Mouse (Mus musculus): ENCODE data around the gene Phf12. TPM values are rescaled to one million over a fixed set of nuclear protein-coding genes. Genes with fewer than 3 reads are reported as not detected.

Phf12 gene
- total and polyA plus RNA-seq, 2 experiments from 2014 or later, result 7.3 to 25.1 TPM

DNA sequence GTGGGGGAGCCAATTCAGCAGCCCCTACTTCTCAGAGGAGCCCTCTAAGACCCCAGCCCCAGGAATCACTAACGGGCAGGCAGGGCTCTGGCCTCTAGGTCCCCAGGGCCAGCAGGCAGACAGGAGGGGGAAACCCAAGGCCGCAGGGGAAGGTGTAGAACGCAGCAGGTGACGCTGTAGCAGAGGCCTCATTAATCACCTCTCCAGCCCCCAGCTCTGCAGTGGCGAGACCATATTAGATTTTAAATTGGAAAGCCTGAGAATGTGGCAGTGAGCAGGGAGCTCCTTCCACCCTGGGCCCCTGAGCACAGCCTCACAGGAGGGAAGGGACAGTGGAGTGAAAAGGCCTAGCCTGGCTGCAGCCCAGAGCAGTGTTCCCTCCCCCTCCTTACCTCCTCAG is 40.3 kb upstream of the Phf12 start:
- 55% methylated on average over 5 of the region's 5 CpGs for WGBS
- TF ChIP-seq CTCF (IDR thresholded peaks at IDR 0.05; ENCODE audit: low read depth) (no peak), EP300 (IDR thresholded peaks at IDR 0.05; ENCODE audit: low read depth) (no peak)
- Histone ChIP-seq H3K4me2 (ENCODE audit: low read depth, low read length) (no peak overlapping the region), H3K27me3 (ENCODE audit: control insufficient read depth, insufficient read depth, low read length) (peaks cover 12% of the 10 kb centered on the region; the same call in 1 of the 2 replicates), H3K9me3 (replicated peaks; ENCODE audit: control insufficient read depth, low read length) (no peaks in the 10 kb centered on the region), H3K4me1 (ENCODE audit: control insufficient read depth, insufficient read depth) (no peaks in the 10 kb centered on the region), H3K9ac (replicated peaks; ENCODE audit: low read depth, low read length) (no peak overlapping the region), H3K36me3 (replicated peaks; ENCODE audit: control insufficient read depth, insufficient read depth, low read length) (no peaks in the 10 kb centered on the region), H3K27ac (ENCODE audit: low read depth) (no peak overlapping the region), H3K4me3 (ENCODE audit: low read depth, low read length) (no peak overlapping the region)
- ATAC-seq (ENCODE audit: insufficient read depth, low read depth) (no peak), DNase-seq (ENCODE audit: low spot score) (no peak)

DNA sequence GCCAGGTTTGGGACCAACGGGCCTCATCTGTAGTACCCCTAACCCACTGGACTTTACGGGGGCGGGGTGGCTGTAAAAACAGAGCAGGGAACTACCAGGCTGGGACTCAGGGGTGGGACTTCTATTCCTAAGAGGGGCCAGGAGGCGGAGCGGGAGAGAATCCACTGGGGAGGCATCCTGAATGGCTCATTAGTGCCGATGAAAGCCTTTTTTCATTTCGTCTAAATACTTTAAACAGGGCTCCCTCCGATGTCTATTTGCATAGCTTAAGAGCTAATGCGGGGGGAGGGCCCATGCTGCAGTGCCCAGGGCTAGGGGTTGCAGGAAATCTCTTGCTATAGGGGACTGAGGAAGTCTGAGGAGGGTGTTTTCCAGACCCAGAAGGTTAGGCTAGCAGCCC is 34.7 kb upstream of the Phf12 start:
- no peak for ATAC-seq (ENCODE audit: insufficient read depth, low read depth)

DNA sequence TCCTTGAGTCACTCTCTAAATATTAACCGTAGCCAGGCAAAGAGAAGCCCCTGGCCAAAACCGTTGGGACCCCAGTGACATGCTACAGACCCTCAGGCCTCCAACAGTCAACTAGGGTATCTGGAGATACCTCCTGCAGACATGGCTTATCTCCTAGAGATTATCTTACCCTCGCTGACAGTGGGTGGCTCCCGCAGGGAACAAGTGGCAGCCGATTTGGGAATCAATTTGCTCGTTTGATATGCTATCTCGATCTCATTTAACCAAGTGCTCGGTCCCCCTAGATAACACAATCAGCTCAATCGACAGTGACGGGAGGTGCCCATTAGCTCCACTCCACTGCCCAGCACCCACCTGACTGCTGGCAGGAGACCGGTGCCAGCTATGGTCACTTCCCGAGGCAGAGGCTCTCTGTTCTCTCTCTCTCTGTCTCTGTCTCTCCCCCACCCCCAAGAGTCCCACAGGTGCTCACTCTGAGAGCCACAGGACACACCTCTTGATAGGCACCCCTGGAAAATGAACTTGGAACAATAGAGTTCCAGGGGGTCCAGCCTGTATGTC is 32.3 kb upstream of the Phf12 start:
- H3K4me1 ChIP-seq (ENCODE audit: control insufficient read depth, insufficient read depth), result no peaks in the 10 kb centered on the region
- WGBS, result 9% methylated on average over 12 of the region's 12 CpGs
- no peak overlapping the region for H3K27ac ChIP-seq (ENCODE audit: low read depth)
- H3K36me3 ChIP-seq (replicated peaks; ENCODE audit: control insufficient read depth, insufficient read depth, low read length), result no peaks in the 10 kb centered on the region
- no peak overlapping the region for H3K9ac ChIP-seq (replicated peaks; ENCODE audit: low read depth, low read length)
- peaks cover 43% of the 10 kb centered on the region for H3K27me3 ChIP-seq (ENCODE audit: control insufficient read depth, insufficient read depth, low read length)
- TF ChIP-seq EP300 (IDR thresholded peaks at IDR 0.05; ENCODE audit: low read depth) (no peak), CTCF (IDR thresholded peaks at IDR 0.05; ENCODE audit: low read depth) (no peak)
- ATAC-seq (ENCODE audit: insufficient read depth, low read depth) (no peak), DNase-seq (ENCODE audit: low spot score) (no peak)
- no peak overlapping the region for H3K4me3 ChIP-seq (ENCODE audit: low read depth, low read length)
- no peak overlapping the region for H3K4me2 ChIP-seq (ENCODE audit: low read depth, low read length)
- no peaks in the 10 kb centered on the region for H3K9me3 ChIP-seq (replicated peaks; ENCODE audit: control insufficient read depth, low read length)

More for the DNA sequence above, 34.7 kb upstream of the Phf12 start:
- no peak overlapping the region for H3K4me2 ChIP-seq (ENCODE audit: low read depth, low read length)
- DNase-seq (ENCODE audit: low spot score), result no peak
- H3K4me3 ChIP-seq (ENCODE audit: low read depth, low read length), result no peak overlapping the region
- no peak overlapping the region for H3K27ac ChIP-seq (ENCODE audit: low read depth)
- peaks cover 34% of the 10 kb centered on the region for H3K27me3 ChIP-seq (ENCODE audit: control insufficient read depth, insufficient read depth, low read length)
- no peak overlapping the region for H3K9ac ChIP-seq (replicated peaks; ENCODE audit: low read depth, low read length)
- no peaks in the 10 kb centered on the region for H3K9me3 ChIP-seq (replicated peaks; ENCODE audit: control insufficient read depth, low read length)
- TF ChIP-seq EP300 (IDR thresholded peaks at IDR 0.05; ENCODE audit: low read depth), result no peak
- no peak for TF ChIP-seq CTCF (IDR thresholded peaks at IDR 0.05; ENCODE audit: low read depth)
- 9% methylated on average over 9 of the region's 9 CpGs for WGBS
- no peaks in the 10 kb centered on the region for H3K4me1 ChIP-seq (ENCODE audit: control insufficient read depth, insufficient read depth)
- no peaks in the 10 kb centered on the region for H3K36me3 ChIP-seq (replicated peaks; ENCODE audit: control insufficient read depth, insufficient read depth, low read length)

DNA sequence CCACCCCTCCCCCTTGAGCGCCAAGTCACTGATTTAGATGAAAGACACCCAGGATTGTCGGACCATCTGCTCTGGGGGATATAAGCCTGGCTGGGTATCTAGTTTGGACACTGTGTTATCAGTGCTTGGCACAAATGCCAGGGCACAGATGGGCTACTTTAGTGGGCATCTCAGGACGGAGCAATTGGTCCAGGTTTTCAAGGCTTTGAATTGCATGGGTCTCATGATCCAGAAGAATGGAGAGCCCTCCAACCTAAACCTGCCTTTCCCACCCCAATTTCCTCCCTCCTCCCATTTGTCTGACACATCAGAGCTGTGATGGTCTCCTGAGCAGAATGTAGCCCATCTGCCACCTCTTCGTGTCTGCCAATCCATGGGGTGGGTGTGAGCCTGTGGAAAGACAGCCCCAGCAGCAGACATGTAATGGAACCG is 31.7 kb upstream of the Phf12 start:
- H3K36me3 ChIP-seq (replicated peaks; ENCODE audit: control insufficient read depth, insufficient read depth, low read length), result no peaks in the 10 kb centered on the region
- no peak overlapping the region for H3K4me3 ChIP-seq (ENCODE audit: low read depth, low read length)
- WGBS, result 38% methylated on average over 5 of the region's 5 CpGs
- TF ChIP-seq CTCF (IDR thresholded peaks at IDR 0.05; ENCODE audit: low read depth) (no peak), EP300 (IDR thresholded peaks at IDR 0.05; ENCODE audit: low read depth) (no peak)
- no peak overlapping the region for H3K4me2 ChIP-seq (ENCODE audit: low read depth, low read length)
- ATAC-seq (ENCODE audit: insufficient read depth, low read depth) (no peak), DNase-seq (ENCODE audit: low spot score) (no peak)
- peaks cover 43% of the 10 kb centered on the region for H3K27me3 ChIP-seq (ENCODE audit: control insufficient read depth, insufficient read depth, low read length)
- no peaks in the 10 kb centered on the region for H3K4me1 ChIP-seq (ENCODE audit: control insufficient read depth, insufficient read depth)
- no peak overlapping the region for H3K27ac ChIP-seq (ENCODE audit: low read depth)
- no peak overlapping the region for H3K9ac ChIP-seq (replicated peaks; ENCODE audit: low read depth, low read length)
- H3K9me3 ChIP-seq (replicated peaks; ENCODE audit: control insufficient read depth, low read length), result no peaks in the 10 kb centered on the region

DNA sequence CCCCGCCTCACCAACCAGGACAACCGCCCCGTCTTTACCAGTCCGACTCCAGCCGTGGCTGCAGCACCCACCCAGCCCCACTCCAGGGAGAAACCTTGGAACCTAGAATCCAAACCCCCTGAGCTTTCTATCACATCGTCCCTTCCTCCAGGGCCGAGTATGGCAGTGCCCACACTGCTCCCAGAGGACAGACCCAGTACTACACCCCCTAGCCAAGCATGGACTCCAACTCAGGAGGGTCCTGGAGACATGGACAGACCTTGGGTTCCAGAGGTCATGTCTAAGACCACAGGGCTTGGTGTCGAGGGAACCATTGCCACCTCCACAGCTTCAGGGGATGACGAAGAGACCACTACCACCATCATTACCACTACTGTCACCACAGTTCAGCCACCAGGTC is 28.9 kb upstream of the Phf12 start:
- no peak overlapping the region for H3K27ac ChIP-seq (ENCODE audit: low read depth)
- H3K4me3 ChIP-seq (ENCODE audit: low read depth, low read length), result no peak overlapping the region
- WGBS, result 29% methylated on average over 9 of the region's 9 CpGs
- ATAC-seq (ENCODE audit: insufficient read depth, low read depth), result no peak
- TF ChIP-seq EP300 (IDR thresholded peaks at IDR 0.05; ENCODE audit: low read depth) (no peak), CTCF (IDR thresholded peaks at IDR 0.05; ENCODE audit: low read depth) (peak; percentile 57)
- H3K36me3 ChIP-seq (replicated peaks; ENCODE audit: control insufficient read depth, insufficient read depth, low read length), result no peaks in the 10 kb centered on the region
- no peaks in the 10 kb centered on the region for H3K4me1 ChIP-seq (ENCODE audit: control insufficient read depth, insufficient read depth)
- H3K4me2 ChIP-seq (ENCODE audit: low read depth, low read length), result no peak overlapping the region
- H3K9ac ChIP-seq (replicated peaks; ENCODE audit: low read depth, low read length), result no peak overlapping the region
- peaks cover 38% of the 10 kb centered on the region for H3K27me3 ChIP-seq (ENCODE audit: control insufficient read depth, insufficient read depth, low read length)
- H3K9me3 ChIP-seq (replicated peaks; ENCODE audit: control insufficient read depth, low read length), result no peaks in the 10 kb centered on the region
- no peak for DNase-seq (ENCODE audit: low spot score)

- Histone ChIP-seq H3K27me3 (ENCODE audit: control insufficient read depth, insufficient read depth, low read length) (peaks cover 21% of the 10 kb centered on the region), H3K4me2 (ENCODE audit: low read depth, low read length) (no peak overlapping the region), H3K4me1 (ENCODE audit: control insufficient read depth, insufficient read depth) (no peaks in the 10 kb centered on the region), H3K27ac (ENCODE audit: low read depth) (no peak overlapping the region), H3K4me3 (ENCODE audit: low read depth, low read length) (no peak overlapping the region), H3K36me3 (replicated peaks; ENCODE audit: control insufficient read depth, insufficient read depth, low read length) (no peaks in the 10 kb centered on the region), H3K9me3 (replicated peaks; ENCODE audit: control insufficient read depth, low read length) (no peaks in the 10 kb centered on the region), H3K9ac (replicated peaks; ENCODE audit: low read depth, low read length) (no peak overlapping the region)
- ATAC-seq (ENCODE audit: insufficient read depth, low read depth) (no peak), DNase-seq (ENCODE audit: low spot score) (no peak)
- WGBS, result 45% methylated on average over 3 of the region's 3 CpGs
- TF ChIP-seq EP300 (IDR thresholded peaks at IDR 0.05; ENCODE audit: low read depth) (no peak), CTCF (IDR thresholded peaks at IDR 0.05; ENCODE audit: low read depth) (no peak)
Measured at GRCm38 (mm10) chr11:77956428-77956827, 26.1 kb upstream of the Phf12 start.
